Mouse (Mus musculus) retina, adult 2 months (tissue): Measurements from ENCODE around the gene Ccdc73.
A peak's percentile ranks its signal among the peaks of the same experiment; 100 is the strongest.
"Not testable (repeated sequence)": the region's sequence is repeated elsewhere in the genome, so short reads cannot be mapped to it uniquely, and the experiment has no call there.

Experiments
- DNase-seq: peaks from one replicate; pipeline ENCODE4 v3.0.0-alpha.2; 2012; ENCODE audit warnings: low read depth, low spot score

Ccdc73 gene

GRCm38 (mm10) chr2:104869101-104869500, 1.5 kb downstream of the Ccdc73 start:
- no peak for DNase-seq

DNA sequence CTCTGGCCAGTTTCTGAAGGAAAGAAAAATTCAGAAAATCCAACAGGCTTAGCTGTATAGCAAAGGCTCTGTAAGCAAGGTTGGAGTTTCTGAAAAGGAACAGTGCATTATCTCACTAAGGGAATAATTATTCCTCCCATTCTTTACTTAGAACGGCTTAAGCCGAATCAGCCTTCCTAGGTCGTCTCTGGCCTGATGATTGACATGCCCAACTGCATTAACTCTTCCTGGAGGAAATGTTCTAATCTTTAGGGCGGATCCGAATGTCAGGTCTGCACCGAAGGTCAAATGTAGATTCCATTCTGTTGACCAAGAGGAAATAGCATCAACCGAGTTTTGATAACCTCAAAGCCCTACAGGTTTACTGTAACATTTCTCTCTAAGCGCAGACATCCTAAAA, 11.2 kb downstream of the Ccdc73 start:
- no peak for DNase-seq

- no peak for DNase-seq
These were observed 18.5 kb downstream of the Ccdc73 start for GRCm38 (mm10) chr2:104886109-104886508.

GRCm38 (mm10) chr2:104887331-104887730, 19.7 kb downstream of the Ccdc73 start:
- DNase-seq: not testable (repeated sequence)

- DNase-seq: peak; percentile 59
These were observed 20.4 kb downstream of the Ccdc73 start for GRCm38 (mm10) chr2:104887882-104888566.

- no peak for DNase-seq
These were observed 32.4 kb downstream of the Ccdc73 start for GRCm38 (mm10) chr2:104899975-104900374.

GRCm38 (mm10) chr2:104915709-104916108, 48.1 kb downstream of the Ccdc73 start:
- DNase-seq: no peak

DNA sequence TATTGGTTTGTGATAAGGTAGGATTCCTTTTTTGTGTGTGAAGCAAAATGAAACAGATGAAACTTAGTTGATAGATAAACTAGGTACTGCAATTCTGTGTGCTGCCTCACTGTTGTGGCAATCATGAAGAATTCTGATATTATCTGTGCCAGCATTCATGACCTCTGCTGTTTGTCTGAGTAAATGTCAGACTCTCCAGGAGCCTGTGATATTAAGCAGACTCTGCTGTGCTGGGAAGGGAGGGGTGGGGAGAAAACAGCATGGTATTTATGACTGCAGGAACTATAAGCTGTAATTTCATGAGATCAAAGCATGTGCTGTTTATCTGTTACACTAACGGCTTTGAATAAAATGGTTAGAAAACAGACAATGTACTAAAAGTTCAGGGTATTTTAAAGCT, 96.9 kb downstream of the Ccdc73 start:
- DNase-seq: no peak

DNA sequence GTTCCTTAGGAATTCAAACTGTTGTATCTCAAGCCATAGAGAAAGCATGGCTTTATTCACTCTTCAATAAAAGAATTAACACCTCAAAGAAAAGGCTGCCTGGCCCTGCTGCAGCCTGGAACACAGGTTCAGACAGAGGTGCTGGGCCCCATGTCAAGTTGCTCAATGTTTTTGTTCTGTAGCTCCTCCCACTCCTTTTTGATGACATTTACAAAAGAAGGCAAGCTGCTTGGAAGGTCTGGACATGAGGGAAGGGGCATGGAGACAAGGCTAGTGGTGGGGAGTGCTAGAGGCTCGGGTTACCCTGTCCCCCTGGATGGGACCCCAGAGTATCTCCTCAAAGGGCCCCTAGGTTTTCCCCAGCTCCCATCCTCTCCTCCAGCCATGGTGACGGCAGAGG, 114.1 kb downstream of the Ccdc73 start:
- DNase-seq: no peak

DNA sequence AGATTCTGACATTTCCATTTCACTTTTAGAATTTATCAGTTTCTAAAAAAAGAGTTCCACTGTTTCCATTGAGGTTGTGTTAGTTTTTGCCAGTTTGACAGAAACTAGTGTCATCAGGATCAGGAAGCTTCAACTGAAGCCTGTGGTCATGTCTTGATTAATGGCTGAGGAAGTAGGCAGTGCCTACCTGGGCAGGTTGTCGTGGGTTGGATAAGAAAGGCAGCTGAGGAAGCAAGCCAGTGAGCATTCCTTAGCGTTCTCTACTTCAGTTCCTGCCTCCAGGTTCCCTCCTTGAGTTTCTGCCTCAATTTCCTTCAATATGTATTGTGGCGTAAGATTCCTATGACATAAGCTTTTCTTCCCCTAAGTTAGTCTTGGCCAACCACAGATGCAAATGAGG, 118.2 kb downstream of the Ccdc73 start:
- DNase-seq: no peak

GRCm38 (mm10) chr2:104988974-104989373, 121.4 kb downstream of the Ccdc73 start:
- DNase-seq: no peak

- no peak for DNase-seq
These were observed 126.8 kb downstream of the Ccdc73 start for GRCm38 (mm10) chr2:104994436-104994835.

DNA sequence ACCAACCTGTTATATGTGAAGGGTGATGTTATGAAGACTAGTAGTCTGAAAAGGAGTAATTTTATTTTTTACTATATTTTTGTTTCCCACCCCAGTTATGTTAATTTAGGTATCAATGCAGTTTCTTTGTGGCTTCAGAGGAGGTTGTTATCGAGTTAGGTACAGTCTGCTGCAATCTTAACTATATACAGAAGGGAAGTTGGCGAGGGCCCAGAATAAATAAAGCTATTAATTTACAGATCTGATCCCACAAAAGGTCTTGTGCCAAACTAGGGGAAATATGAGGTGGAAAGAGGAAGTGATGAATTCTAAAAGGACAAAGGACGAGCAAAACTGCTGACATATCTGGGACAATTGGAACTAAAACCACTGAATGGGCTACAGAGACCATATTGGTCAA, 128.6 kb downstream of the Ccdc73 start:
- DNase-seq: no peak

DNA sequence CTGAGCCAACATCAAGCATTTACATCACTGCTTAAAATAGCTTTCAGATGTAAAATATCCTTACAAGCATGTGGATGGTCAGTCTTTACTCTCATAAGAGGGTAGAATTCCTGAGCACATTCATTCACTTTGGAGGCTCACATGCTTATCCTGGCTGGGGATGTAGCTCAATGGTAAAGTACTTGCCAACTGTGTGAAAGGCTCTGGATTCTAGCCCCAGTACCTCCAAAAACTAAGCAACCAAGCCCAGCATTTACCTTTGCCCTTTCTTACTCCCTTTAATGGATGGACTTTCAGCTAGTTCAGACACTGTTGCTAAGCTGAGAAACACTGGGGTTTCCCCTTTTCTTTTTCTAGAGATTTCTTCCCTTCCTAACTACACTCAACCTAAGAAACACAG, 139.6 kb downstream of the Ccdc73 start:
- no peak for DNase-seq

- DNase-seq: no peak
These were observed 148.8 kb downstream of the Ccdc73 start for GRCm38 (mm10) chr2:105016192-105016966.

DNA sequence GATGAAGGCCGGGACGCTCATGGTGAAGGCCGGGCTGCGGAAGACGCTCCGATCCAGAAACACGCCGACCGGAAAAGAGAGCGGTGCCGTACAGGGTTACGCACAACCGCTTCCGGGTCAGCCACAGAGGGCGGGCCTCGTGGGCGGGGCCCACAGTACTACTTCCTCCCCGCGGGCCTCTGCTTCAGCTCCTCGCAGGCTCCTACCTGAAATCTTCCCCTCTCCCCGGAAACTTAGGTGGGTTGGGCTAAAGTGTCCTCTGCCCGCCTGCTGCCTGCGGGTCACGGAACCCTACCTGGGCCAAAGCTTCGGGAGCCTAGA, 149.3 kb downstream of the Ccdc73 start, which contains the start of gene Eif3m:
Gene Eif3m (minus strand): TSS at position 114 of the 321 bp plus-strand sequence.
- peak; percentile 80 for DNase-seq

GRCm38 (mm10) chr2:105017802-105018201, 150.2 kb downstream of the Ccdc73 start:
- no peak for DNase-seq

DNA sequence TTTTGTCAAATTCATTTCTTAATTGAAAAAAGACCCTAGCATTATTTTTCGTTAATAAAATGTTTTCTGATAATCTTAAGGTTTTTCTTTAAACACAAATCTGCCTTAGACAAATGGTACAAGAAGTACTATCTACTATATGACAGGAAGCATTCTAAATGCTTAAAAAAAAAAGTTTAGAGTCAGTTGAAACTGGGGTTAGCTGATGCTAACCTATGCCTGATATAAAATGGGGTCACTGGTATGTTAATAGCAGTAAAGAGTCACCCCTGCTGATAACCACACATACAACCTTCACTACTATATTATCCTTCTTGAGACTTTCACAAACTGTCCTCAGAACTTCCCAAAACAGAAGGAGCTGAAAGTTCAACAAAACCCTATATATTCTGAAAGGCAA, 151.9 kb downstream of the Ccdc73 start:
- DNase-seq: no peak

- DNase-seq: no peak
These were observed 153.7 kb downstream of the Ccdc73 start for GRCm38 (mm10) chr2:105021256-105021655.

DNA sequence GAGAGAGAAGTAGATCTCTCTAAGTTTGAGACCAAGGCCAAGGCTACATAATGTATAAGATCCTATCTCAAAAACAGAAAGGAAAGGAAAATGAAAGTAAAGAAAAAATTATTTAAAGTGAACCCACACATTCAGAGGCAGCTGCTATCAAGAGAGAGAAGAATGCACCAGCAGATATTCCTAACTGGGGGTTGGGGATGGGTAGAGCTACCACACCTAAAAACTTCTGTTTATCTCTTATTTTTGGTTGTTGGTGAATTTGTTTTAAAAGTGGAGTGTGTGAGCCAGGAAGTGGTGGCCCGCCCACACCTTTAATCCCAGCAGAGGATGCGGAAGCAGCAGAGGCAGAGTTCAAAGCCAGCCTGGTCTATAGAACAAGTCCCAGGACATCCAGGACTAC, 154.2 kb downstream of the Ccdc73 start:
- no peak for DNase-seq

DNA sequence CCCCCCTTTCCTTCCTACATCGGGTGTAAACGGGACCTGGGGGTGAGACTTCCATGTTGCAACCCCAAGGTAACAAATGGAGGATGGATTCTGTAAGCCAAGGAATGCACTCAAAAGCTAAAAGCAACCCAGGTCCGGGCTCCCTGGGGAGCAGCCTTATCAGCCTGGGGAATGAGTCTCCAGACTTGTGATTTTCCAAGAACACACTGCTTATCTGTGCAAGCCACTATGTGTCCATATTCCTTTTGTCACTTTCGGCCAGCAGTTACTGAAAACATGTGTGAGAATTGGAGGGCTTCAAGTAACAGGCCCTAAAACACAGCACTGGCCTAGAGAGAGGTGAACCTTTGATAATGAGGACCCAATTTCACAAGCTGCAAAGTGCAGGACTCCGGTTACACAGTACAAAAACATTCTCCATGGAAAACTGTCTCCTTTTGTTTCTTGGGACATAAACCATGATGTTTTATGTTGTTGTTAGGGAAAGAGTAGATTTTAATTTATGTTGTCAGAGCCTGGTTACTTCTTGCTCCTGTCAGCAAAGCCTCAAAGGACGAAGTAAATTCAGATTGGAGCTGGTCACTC, 155.5 kb downstream of the Ccdc73 start:
- DNase-seq: no peak

DNA sequence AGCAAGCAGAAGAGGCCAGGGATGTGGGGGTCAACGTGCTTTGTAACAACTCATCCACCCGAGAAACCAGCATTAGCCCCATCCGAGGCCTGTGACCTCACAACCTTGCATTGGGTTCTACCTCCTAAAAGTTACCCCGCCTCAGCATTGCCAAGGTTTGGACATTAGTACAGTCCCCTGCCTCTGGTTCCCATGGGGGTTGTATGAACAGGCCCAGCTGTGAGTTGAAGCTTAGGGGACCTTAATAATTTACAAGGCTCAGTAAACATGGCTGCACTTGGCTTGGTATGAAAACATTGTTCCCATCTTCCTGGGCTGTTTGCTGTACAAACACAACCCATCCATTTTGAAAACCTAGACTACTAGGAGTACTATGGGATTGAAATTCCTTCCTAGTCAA, 156.2 kb downstream of the Ccdc73 start:
- no peak for DNase-seq

DNA sequence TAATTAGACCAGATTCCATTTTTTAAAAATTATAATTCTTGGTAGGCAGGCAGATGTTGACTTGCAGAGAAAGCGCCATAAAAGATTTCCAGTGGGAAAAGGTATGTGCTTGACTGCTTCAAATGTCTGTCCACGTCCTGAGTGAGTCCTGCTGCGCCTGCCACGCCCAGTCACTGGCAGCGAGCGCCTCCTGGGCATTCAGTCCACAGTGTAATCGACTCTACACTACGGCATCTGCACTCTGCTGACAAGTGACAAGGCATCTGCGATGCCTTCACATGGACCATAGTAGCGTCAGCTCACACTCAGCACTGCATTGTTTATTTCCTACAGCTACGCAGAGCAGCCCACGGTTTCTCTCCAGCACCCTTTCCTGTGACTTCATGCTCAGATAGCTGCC, 158.0 kb downstream of the Ccdc73 start:
- DNase-seq: not testable (repeated sequence)
